Mouse (Mus musculus) fibroblast of lung, adult 2 months (primary cell): ENCODE data around the gene Fam47c.

Experiments
- DNase-seq: peaks from one replicate; pipeline ENCODE4 v3.0.0-alpha.2; 2011; ENCODE audit warnings: low read depth

Fam47c gene

GRCm38 (mm10) chrX:78737463-78737862 is at the start of gene Fam47c:
Gene Fam47c (plus strand): TSS chrX:78737763.
- DNase-seq = no peak

- DNase-seq = no peak
These were observed 31.8 kb downstream of the Fam47c start for GRCm38 (mm10) chrX:78769408-78769807.

GRCm38 (mm10) chrX:78777078-78777477 is 39.5 kb downstream of the Fam47c start:
- DNase-seq = no peak
